Mouse (Mus musculus): ENCODE results near the gene Fam20c. TPM values are rescaled to one million over a fixed set of nuclear protein-coding genes. Genes with fewer than 3 reads are reported as not detected.

Fam20c gene
- polyA plus RNA-seq, 1 experiment from 2014 or later = 3.0 TPM

Other genes with a start within 250 kb of the Fam20c start
- not detected in 2 replicates for gene 1700123K08Rik, start 189.8 kb upstream of the Fam20c start, polyA plus RNA-seq (2015; fragmentation: Nextera tagmentation; extraction: Ambion mirVana)
- 63.2 and 66.1 TPM in 2 replicates for gene Zfp68, start 134.8 kb upstream of the Fam20c start, polyA plus RNA-seq (2015; fragmentation: Nextera tagmentation; extraction: Ambion mirVana)
- 7.0 and 9.2 TPM in 2 replicates for gene A430033K04Rik, start 131.7 kb upstream of the Fam20c start, polyA plus RNA-seq (2015; fragmentation: Nextera tagmentation; extraction: Ambion mirVana)
- gene Gm5294, start 65.6 kb downstream of the Fam20c start, polyA plus RNA-seq (2015; fragmentation: Nextera tagmentation; extraction: Ambion mirVana) = 0.48 TPM in 1 of 2 replicates, not detected in the other
- 26.4 and 31.2 TPM in 2 replicates for gene Pdgfa, start 242.9 kb downstream of the Fam20c start, polyA plus RNA-seq (2015; fragmentation: Nextera tagmentation; extraction: Ambion mirVana)

Data from thymus, postnatal 0 days (tissue).